ENCODE assay signal across 8 mouse cellular contexts in genomic region chr1:86064271-86064991, GRCm38 (mm10). TPM values are rescaled to one million over a fixed set of nuclear protein-coding genes. Genes with fewer than 3 reads are reported as not detected.
DNase-seq lines count a peak whose midpoint lies in the region; ATAC-seq lines count a peak whose summit lies in the region.

Gene Psmd1 (plus strand): TSS chr1:86064387.

- DNase-seq in adipocyte (ENCODE audit: low spot score), result peak; percentile 94
- peak; percentile 97 for DNase-seq in embryo, embryonic 10 days (ENCODE audit: low spot score)
- peak; percentile 84 for DNase-seq in gastrocnemius, postnatal 10 days
- peak; percentile 99 for DNase-seq in induced T-regulatory cell, adult 2 months (ENCODE audit: low read depth)
- peak; percentile 69 to 92 for DNase-seq in left cerebral cortex, adult 9 months (ENCODE audit: low spot score in 2 of 2)
- DNase-seq in right cerebral cortex, postnatal 14 days, result peak; percentile 83
- peak; percentile 78 to 85 for DNase-seq in urinary bladder, postnatal 36 days (ENCODE audit: low spot score in 2 of 2)

- ATAC-seq in megakaryocyte progenitor cell, adult 5-6 weeks (replicated peaks; ENCODE audit: poor library complexity), result peak; percentile 90

RNA-seq across cellular contexts. Expression of gene Psmd1, which starts in this region (rescaled TPM):
- total RNA-seq in gastrocnemius, postnatal 10 days (2021), result 100 to 1,000 TPM; 115 to 117 TPM
- total RNA-seq in megakaryocyte progenitor cell, adult 5-6 weeks (2015), result 94.8 and 129 TPM in 2 replicates
- 156 and 166 TPM in 2 replicates for total RNA-seq in megakaryocyte progenitor cell, adult 5-6 weeks (2017)

Comparison
In these comparisons a context has a peak if more than half of its experiments do, and no peak if none do; other contexts are left out.
1. Peak in every context shown above with its lines: DNase-seq and ATAC-seq.